Mouse (Mus musculus) megakaryocyte, embryonic 14.5 days (primary cell): ENCODE measurements around the gene Sel1l3.

Source experiments
- FLI1 ChIP-seq: IDR thresholded peaks from 2 replicates; pipeline ENCODE4 v1.6.1; 2012; ENCODE audit warnings: low read length, inconsistent platforms, mixed read lengths
- GATA1 ChIP-seq: IDR thresholded peaks from 3 replicates; pipeline ENCODE4 v1.6.1; 2012; ENCODE audit warnings: mixed read lengths, low read length, inconsistent platforms, borderline replicate concordance

DNA sequence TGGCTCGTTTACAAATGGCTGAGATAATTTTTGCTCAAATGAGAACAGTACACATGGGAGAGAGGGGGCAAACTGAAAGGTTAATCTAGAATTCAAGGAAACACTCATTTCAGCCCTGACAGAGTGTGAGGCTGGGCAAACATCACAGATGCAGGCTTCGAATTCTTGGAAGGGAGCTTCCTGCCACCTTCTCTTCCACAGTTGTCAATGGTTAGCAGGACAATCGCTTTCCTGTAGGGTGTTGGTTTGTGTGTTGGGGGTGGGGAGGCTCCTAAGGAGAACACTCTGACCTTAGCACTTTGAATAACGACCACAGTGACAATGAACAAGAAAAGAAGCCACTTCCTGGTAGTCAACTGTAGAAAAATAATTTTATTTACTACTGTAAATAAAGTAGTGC is 107.0 kb downstream of the Sel1l3 start:
- TF ChIP-seq GATA1, result no peak
- no peak for TF ChIP-seq FLI1
